Mouse (Mus musculus) frontal cortex, postnatal 10 days (tissue): ENCODE results near the gene Rnaseh2b.
A peak's percentile ranks its signal among the peaks of the same experiment; 100 is the strongest.

Source experiments
- DNase-seq, 2 experiments: peaks; one replicate each; pipeline ENCODE4 v3.0.0; 2022; ENCODE audit warnings: low spot score in 2 of 2, mixed read lengths in 1 of 2

Gene Rnaseh2b

DNA sequence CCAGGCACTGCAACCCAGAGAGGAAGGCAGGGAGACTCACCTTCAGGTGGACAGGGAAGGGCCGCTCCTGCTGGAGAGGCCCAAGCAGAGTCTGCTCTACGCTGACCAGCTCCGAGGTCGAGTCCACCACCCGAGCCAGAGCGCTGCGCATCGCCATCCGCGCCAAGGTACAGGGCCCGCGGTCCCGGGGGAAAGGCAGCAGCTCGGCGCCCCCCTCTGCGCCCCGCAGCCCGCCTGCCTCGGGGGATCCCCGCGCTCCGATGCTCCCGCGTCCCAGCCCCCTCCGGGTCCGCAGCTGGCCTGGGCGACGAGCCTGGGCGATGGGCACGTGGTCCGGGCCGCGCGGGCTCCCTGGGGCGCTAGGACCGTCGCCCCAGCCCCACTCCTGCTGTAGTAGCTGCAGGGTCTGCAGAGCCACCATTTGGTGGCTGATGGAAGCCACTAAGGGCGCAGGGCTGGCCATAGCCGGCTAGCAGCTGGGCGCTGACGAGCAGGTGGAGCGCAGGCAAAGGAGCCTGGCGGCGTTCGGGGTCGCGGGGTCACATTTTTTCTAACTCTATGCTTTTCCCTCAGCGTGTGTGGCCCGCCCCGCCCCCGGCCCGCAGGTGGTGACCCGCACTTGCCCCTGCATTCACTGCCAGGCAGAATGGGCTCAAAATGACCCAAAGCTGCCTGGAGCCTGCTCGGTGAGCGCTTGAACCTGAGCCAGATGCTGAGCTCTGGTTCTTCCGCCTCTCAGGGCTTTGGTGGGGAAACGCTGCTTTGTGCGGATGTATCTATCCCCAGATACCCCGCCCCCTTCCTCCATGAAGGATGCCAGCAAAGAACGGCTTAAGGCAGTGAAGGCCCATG is at the start of gene Rnaseh2b, which contains the start of gene Dleu7:
Gene Rnaseh2b, plus strand, starts transcription at position 102 of the 852 bp plus-strand sequence.
Gene Dleu7, minus strand, starts transcription at position 560 of the 852 bp plus-strand sequence.
- peak; percentile 25 to 32 for DNase-seq

DNA sequence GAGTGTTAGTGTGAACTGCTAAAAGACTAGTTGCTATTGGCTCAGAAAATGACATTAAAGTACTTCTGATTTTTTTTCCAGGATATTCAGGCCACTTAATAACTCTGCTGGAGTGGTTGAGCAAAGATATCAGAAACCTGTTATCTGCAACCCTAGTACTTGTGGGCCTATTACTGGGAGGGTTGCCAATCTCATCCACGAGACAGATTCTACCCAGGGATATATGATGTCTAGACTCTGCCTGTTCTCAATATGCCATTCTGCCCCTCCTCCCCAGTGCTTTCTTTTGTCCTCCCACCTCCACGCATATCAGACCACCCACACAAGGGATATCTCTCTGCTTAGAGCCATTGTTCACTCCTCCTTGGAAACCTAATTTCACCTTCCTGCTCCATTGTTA is 48.9 kb upstream of the Rnaseh2b start:
- no peak for DNase-seq

- no peak for DNase-seq
Observed at GRCm38 (mm10) chr14:62245557-62245956, 46.8 kb upstream of the Rnaseh2b start.

GRCm38 (mm10) chr14:62248345-62248744 is 44.0 kb upstream of the Rnaseh2b start:
- no peak for DNase-seq

DNA sequence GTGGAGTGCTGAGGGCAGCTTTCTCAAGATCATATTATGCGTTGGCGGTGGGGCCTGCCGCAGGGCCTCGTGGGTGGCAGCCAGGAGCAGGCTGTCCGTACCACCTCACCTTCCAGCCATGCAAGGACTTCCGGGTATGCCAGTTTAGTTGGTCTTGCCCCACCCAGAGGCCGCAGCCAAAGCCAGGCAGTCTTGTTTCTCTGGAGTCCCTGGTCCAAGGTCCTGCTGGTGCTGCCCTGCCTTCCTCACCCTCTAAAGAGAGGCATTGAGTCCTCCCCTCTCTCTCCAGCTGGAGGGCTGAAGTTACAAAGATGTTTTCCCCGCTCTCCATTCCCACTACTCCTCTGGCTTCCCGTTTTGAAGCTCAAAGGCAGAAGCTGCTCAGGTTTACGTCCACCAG is 43.6 kb upstream of the Rnaseh2b start:
- no peak for DNase-seq

GRCm38 (mm10) chr14:62249251-62249650 is 43.1 kb upstream of the Rnaseh2b start:
- no peak for DNase-seq

GRCm38 (mm10) chr14:62250046-62250445 is 42.3 kb upstream of the Rnaseh2b start:
- no peak for DNase-seq

DNA sequence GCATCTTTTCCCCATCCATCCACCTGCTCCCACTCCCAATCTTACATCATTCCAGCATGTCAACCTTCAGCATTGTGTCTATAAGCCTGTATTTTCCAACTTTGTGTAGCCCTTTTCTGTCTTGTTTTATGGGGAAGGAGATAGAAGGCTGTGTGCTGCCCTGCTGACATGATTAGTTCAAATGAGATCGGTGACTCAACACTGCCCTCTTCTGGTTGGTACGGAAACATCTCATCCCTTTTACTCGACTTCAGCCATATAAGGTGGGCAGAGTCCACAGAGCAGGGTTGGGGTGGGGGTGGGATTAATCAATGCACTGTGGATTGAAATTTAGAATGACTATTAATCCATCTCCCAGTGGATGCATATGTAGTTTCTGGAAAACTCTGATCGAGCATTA is 40.4 kb upstream of the Rnaseh2b start:
- peak; percentile 19 to 57 for DNase-seq

DNA sequence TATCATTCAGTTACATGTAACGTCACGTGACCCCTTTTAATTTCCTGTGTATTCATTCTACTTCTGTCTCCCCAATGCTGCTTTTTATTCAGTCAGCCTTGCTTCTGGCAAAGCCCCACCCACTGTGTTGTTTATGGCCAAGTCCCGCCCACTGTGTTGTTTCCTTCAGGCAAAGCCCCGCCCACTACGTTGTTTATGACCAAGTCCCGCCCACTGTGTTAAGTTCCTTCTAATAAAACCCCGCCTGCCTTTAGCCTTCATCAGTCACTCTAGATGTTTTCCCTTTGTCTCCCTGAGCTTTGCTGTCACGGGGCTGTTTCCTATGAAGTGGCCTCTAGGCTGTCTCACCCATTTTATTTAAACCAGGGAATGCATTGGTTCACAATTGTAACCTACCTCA is 38.0 kb upstream of the Rnaseh2b start:
- DNase-seq = no peak

DNA sequence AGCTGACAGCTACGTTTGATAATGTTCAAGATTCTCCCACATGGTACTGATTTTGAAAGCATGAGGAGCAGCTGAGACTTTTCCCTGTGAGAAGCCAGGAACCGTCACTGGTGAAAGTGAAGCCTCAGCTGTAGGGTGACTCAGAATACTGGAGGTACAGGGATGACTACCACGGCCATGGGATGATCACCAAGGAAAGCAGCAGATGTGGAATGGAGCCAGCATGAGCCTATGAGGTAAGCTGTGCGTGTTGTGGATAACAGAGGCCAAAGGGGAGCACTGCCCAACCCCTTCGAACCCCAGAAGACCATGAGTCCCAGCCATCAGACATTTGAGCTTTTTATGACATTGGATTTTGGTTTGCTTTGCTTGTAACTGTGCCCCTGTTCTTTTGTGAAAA is 36.3 kb upstream of the Rnaseh2b start:
- DNase-seq = no peak

- no peak for DNase-seq
Observed at GRCm38 (mm10) chr14:62258125-62258524, 34.3 kb upstream of the Rnaseh2b start.

GRCm38 (mm10) chr14:62258978-62259536 is 33.3 kb upstream of the Rnaseh2b start:
- no peak for DNase-seq

DNA sequence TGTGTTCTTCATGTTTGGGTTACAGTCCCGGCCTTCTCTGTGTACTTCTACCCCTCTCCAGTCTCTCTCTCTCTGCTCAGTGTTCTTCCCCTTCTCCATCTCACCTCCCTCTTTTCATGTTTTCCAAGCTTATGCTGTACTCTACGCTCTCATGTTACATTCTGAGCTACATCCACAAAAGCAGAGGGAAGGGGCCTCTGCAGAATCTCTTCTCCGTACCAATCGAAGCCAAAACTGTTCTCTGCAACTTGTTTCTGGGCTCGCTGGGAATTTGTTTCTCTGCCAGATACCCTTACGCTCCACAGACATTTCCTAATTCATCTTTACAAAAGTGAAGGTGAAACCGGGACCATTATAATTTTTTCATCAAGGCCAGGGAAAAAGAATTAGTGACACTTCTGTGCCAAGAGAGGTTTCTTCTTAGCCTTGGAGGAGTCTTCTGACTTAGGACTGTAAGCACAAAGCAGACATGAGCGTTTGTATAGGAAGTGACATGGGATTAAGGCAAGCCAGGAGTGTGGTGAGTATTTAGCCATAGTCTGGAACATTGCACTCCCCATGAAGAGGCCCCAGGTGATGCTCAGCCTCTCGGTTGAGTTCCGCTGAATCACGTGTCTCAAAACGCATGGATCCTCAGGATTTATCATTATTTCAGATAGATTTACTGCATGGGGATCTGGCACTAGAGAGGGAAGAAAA is 21.5 kb upstream of the Rnaseh2b start:
- DNase-seq = no peak

DNA sequence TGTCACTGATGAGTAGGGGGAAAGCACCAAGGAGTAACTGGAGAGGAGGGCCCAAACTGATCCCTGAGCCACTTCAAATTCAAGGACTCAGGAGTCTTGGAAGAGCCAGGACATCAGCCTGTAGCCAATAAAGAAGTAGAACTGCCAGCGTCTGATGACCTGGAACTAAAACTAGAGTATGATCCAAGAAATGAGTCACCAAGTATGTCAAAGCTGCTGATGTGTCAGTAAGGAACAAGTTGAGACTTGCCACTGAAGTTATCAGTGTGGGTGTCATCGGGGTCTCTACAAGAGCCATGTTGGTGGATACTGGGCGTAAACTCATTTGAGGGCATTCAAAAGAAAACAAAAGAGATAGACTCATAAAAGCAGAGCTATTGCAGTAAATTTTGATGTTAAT is 18.8 kb upstream of the Rnaseh2b start:
- no peak for DNase-seq

- no peak for DNase-seq
Observed at GRCm38 (mm10) chr14:62282974-62283373, 9.4 kb upstream of the Rnaseh2b start.

- DNase-seq = no peak
Observed at GRCm38 (mm10) chr14:62288731-62289130, 3.7 kb upstream of the Rnaseh2b start.

DNA sequence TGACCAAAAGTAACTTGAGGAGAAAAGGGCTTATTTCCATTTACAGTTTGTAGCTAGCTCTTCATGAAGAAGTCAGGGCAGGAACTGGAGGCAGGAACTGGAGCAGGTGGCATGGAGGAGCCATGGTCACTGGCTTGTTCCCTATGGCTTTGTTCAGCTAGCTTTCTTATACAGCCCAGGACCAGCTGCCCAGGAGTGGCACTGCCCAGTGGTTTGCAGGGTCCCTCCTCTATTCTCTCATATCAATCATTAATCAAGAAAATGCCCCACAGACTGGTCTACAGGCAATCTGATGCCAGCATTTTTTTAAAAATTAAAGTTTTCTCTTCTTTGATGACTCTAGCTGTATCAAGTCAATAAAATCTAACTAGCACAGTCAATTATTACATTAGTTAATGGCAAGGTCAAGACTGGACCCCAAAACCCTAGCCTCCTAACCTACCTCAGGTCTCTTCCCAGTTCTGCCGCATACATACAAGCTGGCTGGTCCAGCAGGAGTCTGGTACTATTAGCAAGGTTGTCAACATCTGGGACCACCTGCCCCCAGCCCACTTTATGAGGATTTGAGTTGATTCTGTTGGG is 892 bp upstream of the Rnaseh2b start:
- no peak for DNase-seq

- DNase-seq = no peak
Observed at GRCm38 (mm10) chr14:62292166-62292487, 262 bp upstream of the Rnaseh2b start.

DNA sequence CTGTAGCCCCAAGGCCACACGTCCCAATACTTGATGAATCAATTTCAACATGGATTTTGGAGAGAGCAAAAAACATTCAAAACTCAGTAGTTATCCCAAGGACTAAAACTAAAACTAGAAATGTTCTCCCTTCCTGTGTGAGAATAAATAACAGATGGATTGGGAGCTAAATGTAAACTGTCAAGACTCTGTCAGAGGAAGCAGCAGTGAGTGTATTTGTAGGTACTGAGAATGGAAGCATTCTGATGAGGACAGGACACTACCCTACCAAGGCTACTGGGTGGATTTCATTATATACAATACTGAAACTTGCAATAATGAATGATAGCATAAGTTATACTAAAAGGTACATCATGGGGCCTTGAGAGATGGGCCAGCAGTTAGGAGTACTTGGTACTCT is 6.4 kb downstream of the Rnaseh2b start:
- no peak for DNase-seq

- DNase-seq = no peak
Observed at GRCm38 (mm10) chr14:62300031-62300430, 7.6 kb downstream of the Rnaseh2b start.

DNA sequence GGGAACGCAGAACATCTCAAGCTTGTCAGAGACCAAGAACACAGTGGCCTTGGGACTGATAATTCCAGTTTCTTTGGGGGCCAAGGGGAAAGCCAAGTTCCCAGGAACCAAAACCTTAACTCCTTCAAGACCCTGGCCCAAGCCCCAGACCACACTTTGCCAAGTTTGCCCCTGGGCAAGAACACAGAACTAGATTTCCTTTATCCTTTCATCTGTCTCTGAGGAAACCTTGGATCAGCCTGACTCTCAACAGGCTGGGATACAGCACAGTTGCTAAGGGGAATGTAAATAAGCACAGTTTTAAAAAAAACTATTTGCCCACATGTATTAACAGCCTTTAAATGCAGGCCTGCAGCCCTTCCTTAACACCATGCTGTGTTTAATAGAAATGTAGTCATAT is 15.2 kb downstream of the Rnaseh2b start:
- peak; percentile 12 to 24 for DNase-seq

GRCm38 (mm10) chr14:62309026-62309425 is 16.6 kb downstream of the Rnaseh2b start:
- DNase-seq = no peak
